Mouse (Mus musculus) olfactory bulb, adult 2 months (tissue): ENCODE data around the gene Cplx3.

Experiments used
- CTCF ChIP-seq: fragments of 200-500 bp; IDR thresholded peaks from 2 replicates; pipeline ENCODE4 v1.5.1; 2012; ENCODE audit warnings: low read depth, mild to moderate bottlenecking, low read length, moderate library complexity; ENCODE audit not compliant: insufficient read depth
- POLR2A ChIP-seq: fragments of 200-500 bp; IDR thresholded peaks from 2 replicates; pipeline ENCODE4 v1.6.1; 2012; ENCODE audit warnings: mild to moderate bottlenecking, low read depth, low read length, moderate library complexity; ENCODE audit not compliant: insufficient read depth

DNA sequence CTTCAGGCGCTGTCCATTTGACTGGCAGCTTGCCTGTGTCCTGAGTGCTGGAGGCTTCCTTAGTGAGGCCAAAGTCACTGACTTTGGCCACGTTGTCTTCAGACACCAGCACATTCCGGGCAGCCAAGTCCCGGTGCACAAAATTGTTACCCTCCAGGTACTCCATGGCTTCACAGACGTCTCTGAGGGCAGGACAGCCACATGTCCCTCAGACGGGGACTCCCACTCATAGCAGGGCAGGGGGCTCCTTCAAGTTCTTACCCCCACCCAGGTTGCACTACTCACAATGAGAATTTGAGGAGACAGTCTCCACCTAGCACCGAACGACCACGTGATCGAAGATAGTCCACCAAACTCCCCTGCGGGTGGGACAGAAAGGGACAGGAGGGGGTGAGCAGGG, 21.8 kb upstream of the Cplx3 start:
- TF ChIP-seq CTCF = no peak
- TF ChIP-seq POLR2A = no peak
